Mouse (Mus musculus): ENCODE measurements around the gene Mrm1. TPM values are rescaled to one million over a fixed set of nuclear protein-coding genes. Genes with fewer than 3 reads are reported as not detected.

Mrm1 gene
- polyA plus RNA-seq, 1 experiment from 2014 or later, result 8.9 TPM

- H3K36me3 ChIP-seq (ENCODE audit: poor library complexity, severe bottlenecking), result peaks cover 20% of the 10 kb centered on the region
- no peak overlapping the region for H3K27ac ChIP-seq
- H3K9ac ChIP-seq, result no peak overlapping the region
- H3K4me1 ChIP-seq, result peaks cover 13% of the 10 kb centered on the region
- no peak overlapping the region for H3K4me3 ChIP-seq
- no peaks in the 10 kb centered on the region for H3K9me3 ChIP-seq (replicated peaks)
- no peak overlapping the region for H3K4me2 ChIP-seq
- no peaks in the 10 kb centered on the region for H3K27me3 ChIP-seq
- ATAC-seq, result no peak
Observed at GRCm38 (mm10) chr11:84827492-84827891, 8.2 kb upstream of the Mrm1 start.

DNA sequence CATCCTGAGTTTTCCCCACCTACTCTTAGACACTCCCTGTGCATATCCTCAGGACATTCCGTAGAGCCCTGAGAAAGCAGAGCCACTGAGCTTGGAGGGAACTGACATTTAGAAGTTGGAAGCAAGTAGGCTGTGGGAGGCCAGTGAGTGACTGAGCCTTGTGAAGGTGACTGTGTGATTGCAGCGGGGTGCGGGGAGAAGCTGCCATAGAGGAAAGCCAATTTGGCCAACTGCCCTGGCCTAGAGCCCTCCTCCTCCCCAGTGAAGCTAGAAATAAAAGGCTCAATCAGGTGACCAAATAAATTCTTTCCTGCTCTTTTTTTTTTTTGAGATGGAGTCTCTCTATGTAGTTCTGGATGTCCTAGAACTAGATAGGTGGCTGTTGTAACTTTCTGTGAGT, 6.9 kb upstream of the Mrm1 start:
- no peak for ATAC-seq
- 69% methylated on average over 3 of the region's 3 CpGs for WGBS

GRCm38 (mm10) chr11:84825261-84825807, 6.0 kb upstream of the Mrm1 start:
- no peak overlapping the region for H3K4me3 ChIP-seq
- no peak overlapping the region for H3K9ac ChIP-seq
- H3K4me1 ChIP-seq, result peaks cover 13% of the 10 kb centered on the region
- H3K27me3 ChIP-seq, result no peaks in the 10 kb centered on the region
- 0 out of 2 replicates have a peak, but pooled peaks cover under 1% of the 10 kb centered on the region for H3K36me3 ChIP-seq (ENCODE audit: poor library complexity, severe bottlenecking)
- H3K27ac ChIP-seq, result no peak overlapping the region
- no peak overlapping the region for H3K4me2 ChIP-seq
- ATAC-seq, result no peak
- WGBS, result 89% methylated on average over 10 of the region's 10 CpGs
- H3K9me3 ChIP-seq (replicated peaks), result no peaks in the 10 kb centered on the region

More for the DNA sequence above, 6.9 kb upstream of the Mrm1 start:
- no peak overlapping the region for H3K4me2 ChIP-seq
- no peak overlapping the region for H3K4me3 ChIP-seq
- peaks cover 13% of the 10 kb centered on the region for H3K4me1 ChIP-seq
- H3K27me3 ChIP-seq, result no peaks in the 10 kb centered on the region
- no peak overlapping the region for H3K27ac ChIP-seq
- no peaks in the 10 kb centered on the region for H3K9me3 ChIP-seq (replicated peaks)
- peaks cover 7% of the 10 kb centered on the region for H3K36me3 ChIP-seq (ENCODE audit: poor library complexity, severe bottlenecking)
- no peak overlapping the region for H3K9ac ChIP-seq

DNA sequence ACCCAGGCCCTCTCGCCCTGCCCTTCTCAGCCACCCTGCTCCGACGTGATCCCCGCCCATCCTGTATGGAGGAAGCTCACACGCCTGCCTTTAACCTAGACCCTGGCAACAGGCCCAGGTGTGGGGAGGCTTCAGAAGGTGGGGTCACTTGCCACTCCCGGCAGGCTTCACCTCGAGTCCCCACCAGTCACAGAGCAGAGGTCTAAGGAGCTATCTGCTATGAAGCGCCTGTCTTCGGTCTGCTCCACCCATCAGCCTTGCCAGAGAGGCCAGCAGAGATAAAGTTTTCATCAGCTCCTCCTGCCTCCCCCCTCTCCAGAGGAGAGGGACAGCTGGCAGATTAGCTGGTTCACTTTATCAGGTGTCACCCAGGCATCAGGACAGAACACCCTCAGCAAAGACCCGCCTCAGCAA, 4.2 kb upstream of the Mrm1 start:
- WGBS, result 73% methylated on average over 10 of the region's 10 CpGs
- Histone ChIP-seq H3K27me3 (no peaks in the 10 kb centered on the region), H3K27ac (no peak overlapping the region), H3K4me1 (peaks cover 9% of the 10 kb centered on the region), H3K9me3 (replicated peaks) (no peaks in the 10 kb centered on the region), H3K9ac (no peak overlapping the region), H3K4me2 (no peak overlapping the region), H3K36me3 (ENCODE audit: poor library complexity, severe bottlenecking) (no peaks in the 10 kb centered on the region), H3K4me3 (no peak overlapping the region)
- no peak for ATAC-seq

DNA sequence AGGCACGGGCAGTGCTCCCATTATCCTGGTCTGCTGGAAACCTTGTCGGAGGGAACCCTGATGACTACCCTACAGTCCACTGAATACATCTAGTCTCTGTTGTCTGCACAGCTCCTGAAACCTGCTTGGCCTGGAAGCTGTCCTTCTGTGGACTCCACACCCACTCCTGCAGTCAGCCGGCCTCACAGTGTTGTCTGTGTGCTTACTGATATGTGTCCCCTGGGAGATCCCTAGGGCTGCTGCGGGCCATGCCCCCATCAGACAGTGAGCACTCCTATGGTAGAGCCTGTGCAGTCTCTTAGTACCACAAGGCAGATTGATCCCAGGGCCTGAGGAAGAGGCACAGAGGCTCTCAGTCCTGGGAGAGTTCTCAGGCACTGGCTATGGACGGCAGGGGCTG, 3.2 kb upstream of the Mrm1 start:
- Histone ChIP-seq H3K27me3 (no peaks in the 10 kb centered on the region), H3K9ac (no peak overlapping the region), H3K36me3 (ENCODE audit: poor library complexity, severe bottlenecking) (no peaks in the 10 kb centered on the region), H3K27ac (no peak overlapping the region), H3K9me3 (replicated peaks) (no peaks in the 10 kb centered on the region), H3K4me2 (no peak overlapping the region), H3K4me1 (peaks cover 9% of the 10 kb centered on the region; the same call in 1 of the 2 replicates), H3K4me3 (no peak overlapping the region)
- 87% methylated on average over 5 of the region's 5 CpGs for WGBS
- no peak for ATAC-seq

GRCm38 (mm10) chr11:84821131-84821770, 1.9 kb upstream of the Mrm1 start:
- Histone ChIP-seq H3K27me3 (no peaks in the 10 kb centered on the region), H3K4me2 (no peak overlapping the region), H3K9ac (no peak overlapping the region), H3K36me3 (ENCODE audit: poor library complexity, severe bottlenecking) (no peaks in the 10 kb centered on the region), H3K4me3 (no peak overlapping the region), H3K4me1 (peaks cover 9% of the 10 kb centered on the region; the same call in 1 of the 2 replicates), H3K27ac (no peak overlapping the region), H3K9me3 (replicated peaks) (no peaks in the 10 kb centered on the region)
- no peak for ATAC-seq
- 86% methylated on average over 9 of the region's 9 CpGs for WGBS

GRCm38 (mm10) chr11:84818085-84818960, 992 bp downstream of the Mrm1 start:
- Histone ChIP-seq H3K4me1 (peaks cover 9% of the 10 kb centered on the region; the same call in 1 of the 2 replicates), H3K4me3 (peak overlapping the region; percentile 74), H3K27ac (peak overlapping the region; percentile 54; the same call in 1 of the 2 replicates), H3K27me3 (0 out of 2 replicates have a peak, but pooled peaks cover 3% of the 10 kb centered on the region), H3K9ac (peak overlapping the region; percentile 75), H3K9me3 (replicated peaks) (no peaks in the 10 kb centered on the region), H3K4me2 (peak overlapping the region; percentile 99), H3K36me3 (ENCODE audit: poor library complexity, severe bottlenecking) (no peaks in the 10 kb centered on the region)
- WGBS, result under 1% methylated on average over 39 of the region's 39 CpGs
- ATAC-seq, result peak; percentile 76

- Histone ChIP-seq H3K4me3 (no peak overlapping the region), H3K4me1 (peaks cover 9% of the 10 kb centered on the region; the same call in 1 of the 2 replicates), H3K9me3 (replicated peaks) (no peaks in the 10 kb centered on the region), H3K4me2 (no peak overlapping the region), H3K27me3 (0 out of 2 replicates have a peak, but pooled peaks cover 3% of the 10 kb centered on the region), H3K36me3 (ENCODE audit: poor library complexity, severe bottlenecking) (no peaks in the 10 kb centered on the region), H3K9ac (no peak overlapping the region), H3K27ac (no peak overlapping the region)
- no peak for ATAC-seq
- WGBS, result 79% methylated on average over 6 of the region's 6 CpGs
Observed at GRCm38 (mm10) chr11:84817362-84817761, 2.0 kb downstream of the Mrm1 start.

- H3K9me3 ChIP-seq (replicated peaks), result no peaks in the 10 kb centered on the region
- H3K36me3 ChIP-seq (ENCODE audit: poor library complexity, severe bottlenecking), result no peaks in the 10 kb centered on the region
- no peak overlapping the region for H3K27ac ChIP-seq
- ATAC-seq, result peak; percentile 31; the same call in 1 of the 2 replicates
- H3K9ac ChIP-seq, result no peak overlapping the region
- no peak overlapping the region for H3K4me2 ChIP-seq
- WGBS, result 56% methylated on average over 13 of the region's 13 CpGs
- 0 out of 2 replicates have a peak, but pooled peaks cover 3% of the 10 kb centered on the region for H3K27me3 ChIP-seq
- peaks cover 7% of the 10 kb centered on the region; the same call in 1 of the 2 replicates for H3K4me1 ChIP-seq
- no peak overlapping the region for H3K4me3 ChIP-seq
Observed at GRCm38 (mm10) chr11:84813724-84814510, 5.4 kb downstream of the Mrm1 start.

GRCm38 (mm10) chr11:84804373-84804772, 14.9 kb downstream of the Mrm1 start:
- no peak overlapping the region for H3K4me2 ChIP-seq
- no peak for ATAC-seq
- H3K27ac ChIP-seq, result no peak overlapping the region
- H3K4me1 ChIP-seq, result no peaks in the 10 kb centered on the region
- 97% methylated on average over 4 of the region's 4 CpGs for WGBS
- H3K27me3 ChIP-seq, result 0 out of 2 replicates have a peak, but pooled peaks cover 8% of the 10 kb centered on the region
- H3K9ac ChIP-seq, result no peak overlapping the region
- no peaks in the 10 kb centered on the region for H3K36me3 ChIP-seq (ENCODE audit: poor library complexity, severe bottlenecking)
- no peak overlapping the region for H3K4me3 ChIP-seq
- no peaks in the 10 kb centered on the region for H3K9me3 ChIP-seq (replicated peaks)

GRCm38 (mm10) chr11:84797627-84798353, 21.5 kb downstream of the Mrm1 start:
- H3K4me3 ChIP-seq, result no peak overlapping the region
- no peaks in the 10 kb centered on the region for H3K36me3 ChIP-seq (ENCODE audit: poor library complexity, severe bottlenecking)
- H3K27ac ChIP-seq, result no peak overlapping the region
- H3K9me3 ChIP-seq (replicated peaks), result peaks cover 4% of the 10 kb centered on the region; the same call in 1 of the 2 replicates
- peaks cover 47% of the 10 kb centered on the region for H3K27me3 ChIP-seq
- 18% methylated on average over 21 of the region's 21 CpGs for WGBS
- H3K4me2 ChIP-seq, result no peak overlapping the region
- no peak; the same call in 1 of the 2 replicates for ATAC-seq
- H3K4me1 ChIP-seq, result 0 out of 2 replicates have a peak, but pooled peaks cover 7% of the 10 kb centered on the region
- no peak overlapping the region for H3K9ac ChIP-seq

Data from forebrain, embryonic 13.5 days (tissue).